Mouse (Mus musculus) macrophage (primary cell): Measurements from ENCODE around the gene Stx1b. TPM values are rescaled to one million over a fixed set of nuclear protein-coding genes. Genes with fewer than 3 reads are reported as not detected.

ENCODE experiments used
- H3K27ac ChIP-seq: fragments of 350-480 bp; formaldehyde crosslinking; 2 replicates; pipeline ENCODE4 v1.9.0; 2021
- H3K36me3 ChIP-seq: fragments of 350-480 bp; formaldehyde crosslinking; 2 replicates; pipeline ENCODE4 v1.9.0; 2021; ENCODE audit errors: inconsistent target
- H3K4me3 ChIP-seq: fragments of 350-480 bp; formaldehyde crosslinking; 2 replicates; pipeline ENCODE4 v1.9.0; 2021; ENCODE audit errors: inconsistent target
- H3K79me2 ChIP-seq: fragments of 350-480 bp; formaldehyde crosslinking; 2 replicates; pipeline ENCODE4 v1.9.0; 2021; ENCODE audit errors: inconsistent target
- WGBS: methylation state at CpG from one replicate; pipeline ENCODE4 v1.1.7; 2026; ENCODE audit warnings: inconsistent platforms; ENCODE audit not compliant: missing documents; 5-methylcytosine and 5-hydroxymethylcytosine counted together
- polyA plus RNA-seq: library from polyadenylated mRNA; stranded (reverse); fragments of 250-400 nt; gene quantifications from 3 replicates; pipeline ENCODE4 v1.2.4, GENCODE M21; 2018; ENCODE audit warnings: inconsistent platforms

The Stx1b gene
- polyA plus RNA-seq, 1 experiment from 2014 or later, result 0.09 TPM

DNA sequence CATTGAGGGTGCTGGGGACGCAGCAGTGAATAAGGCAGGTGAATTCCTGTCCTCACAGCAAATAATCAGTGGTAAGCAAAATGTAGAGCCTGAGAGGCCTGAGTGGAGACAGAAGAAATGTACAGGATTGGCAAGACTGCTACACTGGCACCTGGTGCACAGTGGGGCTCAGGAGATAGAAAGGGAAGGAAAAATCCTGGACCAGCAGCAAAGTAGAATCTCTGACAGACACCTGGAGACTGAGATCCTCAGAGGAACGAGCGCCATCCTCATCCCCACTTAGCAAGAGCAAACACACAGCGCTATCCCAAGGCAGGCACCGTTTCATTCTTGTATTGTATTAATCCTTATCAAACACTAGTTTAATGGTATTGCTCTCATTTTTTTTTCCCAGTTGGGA is 13.1 kb upstream of the Stx1b start:
- H3K4me3 ChIP-seq, result no peak overlapping the region
- no peaks in the 10 kb centered on the region for H3K36me3 ChIP-seq
- H3K27ac ChIP-seq, result no peak overlapping the region
- peaks cover 8% of the 10 kb centered on the region for H3K79me2 ChIP-seq
- WGBS, result 97% methylated on average over 5 of the region's 5 CpGs

DNA sequence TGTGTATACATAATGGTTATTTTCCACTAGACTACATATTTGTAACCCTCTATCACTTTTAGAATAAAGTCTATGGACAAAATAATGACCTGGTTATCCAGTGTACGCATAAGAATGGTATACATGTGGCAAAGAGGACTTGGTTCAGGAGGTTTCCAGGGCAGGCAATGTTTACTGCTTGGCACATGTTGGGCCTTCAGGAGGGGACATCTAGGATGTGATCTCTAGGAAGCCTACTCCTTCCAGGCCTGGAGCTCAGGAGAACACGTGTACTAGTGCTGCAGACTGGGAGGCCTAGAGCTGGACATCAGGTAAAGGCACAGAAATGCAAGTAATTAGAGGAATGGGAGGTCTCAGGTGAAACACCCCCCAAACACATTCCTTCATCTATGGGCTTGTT is 11.2 kb upstream of the Stx1b start:
- no peak overlapping the region for H3K4me3 ChIP-seq
- H3K79me2 ChIP-seq, result no peaks in the 10 kb centered on the region
- H3K36me3 ChIP-seq, result no peaks in the 10 kb centered on the region
- 93% methylated on average over 2 of the region's 2 CpGs for WGBS
- H3K27ac ChIP-seq, result no peak overlapping the region

DNA sequence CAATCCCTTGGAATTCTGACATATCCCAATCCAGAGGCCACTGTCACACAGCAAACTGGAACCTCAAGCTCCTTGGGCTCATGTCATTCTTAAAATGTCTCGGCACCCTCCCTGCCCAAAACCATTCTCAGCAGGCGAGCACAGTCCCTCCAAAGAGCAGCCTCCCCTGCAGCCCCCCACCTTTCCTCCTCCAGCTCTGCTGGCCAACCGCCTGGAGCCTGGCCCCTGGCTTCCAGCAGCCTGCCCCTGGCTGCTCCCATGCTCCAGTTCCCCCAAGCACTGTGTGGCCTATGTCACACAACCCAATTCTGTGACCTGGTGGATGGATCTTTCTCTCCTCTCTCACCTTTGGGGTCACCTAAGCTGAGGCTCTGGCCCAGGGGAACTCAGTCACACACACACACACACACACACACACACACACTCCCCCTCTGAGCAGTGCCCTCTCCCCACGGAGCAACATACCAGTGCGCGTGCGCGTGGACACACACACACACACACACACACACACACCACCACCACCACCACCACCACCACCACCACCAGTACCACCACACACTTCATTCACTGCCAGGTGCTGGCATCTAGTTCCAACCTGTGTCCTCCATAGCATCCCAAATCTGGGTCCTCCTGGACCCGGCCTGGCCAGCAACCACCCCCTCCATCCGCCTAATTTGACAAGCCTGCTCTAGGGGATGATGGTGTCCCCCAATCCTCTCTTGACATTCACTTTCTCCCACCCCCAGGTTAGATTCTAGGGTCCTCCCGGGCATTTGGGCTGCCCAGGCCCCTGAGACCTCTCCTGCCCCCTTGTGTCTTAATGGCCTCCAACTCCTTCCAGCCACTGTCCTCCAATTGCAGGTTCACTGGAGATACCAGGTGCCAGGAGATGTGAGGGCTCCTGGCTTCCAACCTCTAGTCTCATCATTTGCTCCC is 845 bp downstream of the Stx1b start:
- Histone ChIP-seq H3K36me3 (no peaks in the 10 kb centered on the region), H3K4me3 (no peak overlapping the region), H3K79me2 (no peaks in the 10 kb centered on the region), H3K27ac (no peak overlapping the region)
- 87% methylated on average over 10 of the region's 11 CpGs for WGBS

DNA sequence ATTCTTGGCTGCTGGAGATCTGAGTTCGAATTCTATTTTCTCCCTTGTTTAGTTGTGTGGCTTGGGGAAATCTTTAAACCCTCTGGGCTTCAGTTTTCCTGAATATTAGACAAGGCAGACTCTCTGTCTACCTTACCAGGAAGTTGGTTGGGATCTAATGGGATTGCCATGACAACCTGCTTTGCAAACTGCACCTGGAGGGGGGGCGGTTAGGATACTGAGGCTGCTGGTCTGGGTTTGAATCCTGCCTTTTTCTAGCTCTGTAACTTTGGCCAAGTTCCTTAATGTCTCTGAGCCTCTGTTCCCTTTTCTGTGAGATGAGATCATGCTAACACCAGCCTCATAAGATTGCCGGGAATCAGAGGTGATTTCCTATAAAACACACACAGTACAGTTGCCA is 1.9 kb downstream of the Stx1b start:
- 75% methylated on average over 3 of the region's 3 CpGs for WGBS
- Histone ChIP-seq H3K36me3 (no peaks in the 10 kb centered on the region), H3K27ac (no peak overlapping the region), H3K4me3 (no peak overlapping the region), H3K79me2 (no peaks in the 10 kb centered on the region)

DNA sequence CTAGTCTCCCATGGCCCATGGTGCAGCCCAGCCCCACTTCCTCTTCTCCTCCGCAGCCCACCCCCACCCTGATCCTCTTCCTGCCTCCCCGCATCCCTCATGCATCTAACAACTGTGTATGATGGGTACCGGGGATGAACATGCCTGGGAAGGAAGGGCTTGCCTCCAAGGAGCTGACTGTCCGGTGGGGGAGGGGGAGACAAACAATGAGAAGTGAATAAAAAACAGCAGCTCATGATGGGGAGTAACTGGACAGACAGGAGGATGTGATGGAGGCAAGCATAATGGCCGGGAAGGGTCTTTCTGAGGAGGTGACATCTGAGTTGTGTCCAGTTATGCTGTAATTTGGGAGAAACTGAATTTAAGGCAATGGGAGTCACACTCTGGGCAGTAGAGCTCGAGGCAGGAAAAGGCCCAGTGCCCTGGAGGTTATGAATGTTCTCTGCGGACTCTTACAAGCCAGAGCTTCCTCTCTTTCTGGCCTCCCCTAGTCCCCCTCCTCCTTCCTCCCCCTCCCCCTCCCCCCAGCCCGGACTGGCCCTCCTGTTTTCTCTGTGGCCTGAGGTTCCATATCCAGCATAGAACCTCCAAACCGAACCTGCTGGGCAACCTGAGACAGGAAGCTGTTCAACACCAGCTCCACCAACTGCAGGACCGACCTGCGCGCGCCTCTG is 3.4 kb downstream of the Stx1b start:
- H3K4me3 ChIP-seq, result no peak overlapping the region
- H3K27ac ChIP-seq, result no peak overlapping the region
- H3K79me2 ChIP-seq, result no peaks in the 10 kb centered on the region
- no peaks in the 10 kb centered on the region for H3K36me3 ChIP-seq
- 50% methylated on average over 12 of the region's 13 CpGs for whole genome bisulfite sequencing

DNA sequence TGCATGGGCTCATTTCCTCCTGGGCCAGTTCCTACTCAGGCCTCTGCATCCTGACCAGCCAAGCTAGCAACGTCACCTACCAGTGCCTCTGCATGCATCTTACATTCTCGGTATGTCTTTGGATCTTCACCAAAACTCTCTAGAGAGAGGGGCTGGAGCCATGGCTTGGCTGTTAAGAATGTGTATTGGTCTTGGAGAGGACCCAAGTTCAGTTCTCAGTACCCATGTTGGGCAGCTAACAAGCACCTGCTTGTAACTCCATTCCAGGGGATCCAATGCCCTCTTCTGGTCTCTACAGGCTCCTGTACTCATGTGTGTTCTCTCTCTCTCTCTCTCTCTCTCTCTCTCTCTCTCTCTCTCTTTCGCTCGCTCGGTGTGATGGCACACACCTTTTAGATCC is 6.6 kb downstream of the Stx1b start:
- Histone ChIP-seq H3K4me3 (no peak overlapping the region), H3K36me3 (no peaks in the 10 kb centered on the region), H3K79me2 (no peaks in the 10 kb centered on the region), H3K27ac (no peak overlapping the region)
- 98% methylated on average over 5 of the region's 5 CpGs for WGBS

DNA sequence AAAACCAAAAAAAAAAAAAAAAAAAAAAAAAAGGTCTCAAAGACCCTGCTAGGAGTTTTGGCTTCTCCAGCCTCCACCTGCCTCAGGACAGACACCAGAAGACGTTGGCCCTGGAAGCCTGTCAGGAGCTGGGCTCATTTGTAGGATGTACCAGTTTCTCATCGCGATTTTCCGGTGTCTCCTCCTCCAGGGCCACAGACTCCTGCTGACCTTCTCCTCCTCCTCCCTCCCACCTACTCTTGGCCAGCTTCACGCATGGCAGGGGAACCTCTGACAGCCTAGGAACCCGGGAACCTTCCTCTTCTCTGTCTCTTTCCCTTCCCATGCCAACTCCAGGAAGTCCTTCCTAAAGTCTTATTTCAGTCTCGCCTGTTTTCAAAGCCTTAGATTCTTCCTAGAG is 7.3 kb downstream of the Stx1b start:
- 84% methylated on average over 7 of the region's 7 CpGs for WGBS
- no peaks in the 10 kb centered on the region for H3K79me2 ChIP-seq
- no peak overlapping the region for H3K27ac ChIP-seq
- no peak overlapping the region for H3K4me3 ChIP-seq
- no peaks in the 10 kb centered on the region for H3K36me3 ChIP-seq

DNA sequence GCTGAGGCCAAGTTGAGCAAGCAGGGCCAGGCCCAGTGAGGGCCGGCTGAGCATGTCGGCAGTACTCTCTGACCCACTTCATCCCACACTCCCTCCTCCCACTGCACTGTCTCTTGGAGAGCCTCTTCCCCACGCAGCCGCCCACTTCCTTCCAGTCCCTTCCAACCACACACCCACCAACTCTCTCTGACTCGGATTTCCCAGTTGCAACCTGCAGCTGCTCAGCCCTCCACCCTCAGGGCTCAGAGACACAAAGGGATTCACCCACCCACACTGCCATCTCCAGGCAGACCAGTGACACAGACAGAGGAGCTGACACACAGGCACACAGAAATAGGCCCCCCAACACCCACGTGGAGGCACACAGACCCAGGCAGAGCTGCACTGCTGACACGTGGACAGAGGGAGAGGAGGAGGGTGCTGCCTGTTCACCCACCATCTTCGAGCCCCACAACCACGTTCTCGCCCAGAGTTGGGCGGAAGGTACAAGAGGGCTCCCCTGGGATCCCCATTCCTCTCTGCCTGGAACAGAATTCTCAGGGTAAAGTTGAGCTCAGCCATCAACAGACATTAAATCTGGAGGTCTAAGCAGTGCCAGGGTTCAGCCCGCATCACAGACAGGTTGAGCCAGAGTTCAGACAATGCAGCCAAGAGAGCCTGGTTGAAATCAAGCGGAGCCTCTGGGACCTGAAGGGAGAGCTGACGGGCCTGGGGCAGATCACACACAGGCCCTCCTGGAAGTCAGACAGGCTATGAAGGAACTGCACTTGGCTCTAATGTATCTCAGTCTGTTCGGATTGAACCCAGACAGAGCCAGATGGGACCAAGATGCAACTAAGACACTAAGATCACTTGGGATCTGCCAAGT is 8.2 kb downstream of the Stx1b start:
- H3K4me3 ChIP-seq, result no peak overlapping the region
- H3K79me2 ChIP-seq, result no peaks in the 10 kb centered on the region
- H3K27ac ChIP-seq, result no peak overlapping the region
- 45% methylated on average over 15 of the region's 15 CpGs for WGBS
- no peaks in the 10 kb centered on the region for H3K36me3 ChIP-seq

DNA sequence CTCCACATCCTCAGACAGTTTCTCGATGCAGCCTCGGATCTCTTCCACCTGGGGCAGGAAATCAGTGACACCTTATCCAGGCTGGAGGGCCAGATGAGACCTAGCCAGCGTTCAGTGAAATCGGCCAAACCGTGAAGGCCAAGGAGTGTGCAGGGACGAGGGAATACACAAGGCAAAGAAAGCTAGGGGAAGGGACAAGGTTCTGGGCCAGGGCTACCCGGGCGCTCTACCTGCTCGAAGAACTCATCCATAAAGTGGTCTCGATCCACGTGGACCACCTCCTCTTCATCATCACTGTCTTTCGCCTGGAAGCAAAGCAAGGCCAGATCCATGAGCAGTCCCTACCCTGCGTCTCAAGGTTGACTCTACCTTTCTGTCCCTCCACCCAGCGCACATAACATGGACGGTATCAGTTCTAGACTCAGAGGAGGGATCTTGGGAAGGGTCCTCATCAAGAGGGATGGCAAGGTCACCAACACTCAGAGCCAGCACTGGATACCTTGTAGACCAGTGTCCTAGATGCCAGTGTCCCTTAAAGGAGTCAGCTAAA is 9.2 kb downstream of the Stx1b start:
- Histone ChIP-seq H3K79me2 (no peaks in the 10 kb centered on the region), H3K36me3 (no peaks in the 10 kb centered on the region), H3K27ac (no peak overlapping the region), H3K4me3 (no peak overlapping the region)
- WGBS, result 92% methylated on average over 14 of the region's 15 CpGs

DNA sequence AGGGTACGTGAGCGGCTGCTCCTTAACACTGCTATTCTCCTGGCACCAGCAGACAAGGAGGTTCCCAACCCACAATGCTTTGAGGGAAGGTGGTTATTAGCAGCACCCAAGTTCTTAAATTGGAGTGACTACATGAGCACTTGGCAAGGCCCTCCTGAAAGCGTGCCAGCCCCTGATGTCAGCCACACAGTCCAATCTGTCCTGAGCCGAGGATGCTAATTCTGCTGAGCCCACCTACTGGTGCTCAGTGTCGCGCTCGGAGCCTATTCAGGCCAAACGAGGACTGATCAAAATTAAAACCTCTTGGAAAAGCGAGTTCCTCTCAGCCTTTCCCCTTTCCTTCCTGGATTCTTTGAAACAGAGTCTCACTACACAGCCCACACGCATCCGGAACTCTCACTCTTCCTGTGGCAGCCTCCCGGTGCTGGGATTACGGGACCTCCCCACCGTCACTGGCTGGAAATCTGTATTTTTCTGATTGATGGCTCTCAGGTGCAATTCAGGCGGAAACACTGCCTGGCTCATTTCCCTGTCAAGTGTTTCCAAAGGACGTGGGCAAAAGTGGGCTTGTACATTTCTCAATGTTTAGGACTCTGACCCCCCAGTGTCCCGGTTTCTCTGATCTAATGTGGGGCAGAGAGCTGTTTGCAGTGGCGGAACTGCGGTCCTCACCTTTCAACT is 10.0 kb downstream of the Stx1b start:
- H3K79me2 ChIP-seq, result no peaks in the 10 kb centered on the region
- H3K27ac ChIP-seq, result no peak overlapping the region
- H3K4me3 ChIP-seq, result no peak overlapping the region
- WGBS, result 95% methylated on average over 19 of the region's 19 CpGs
- H3K36me3 ChIP-seq, result no peaks in the 10 kb centered on the region

DNA sequence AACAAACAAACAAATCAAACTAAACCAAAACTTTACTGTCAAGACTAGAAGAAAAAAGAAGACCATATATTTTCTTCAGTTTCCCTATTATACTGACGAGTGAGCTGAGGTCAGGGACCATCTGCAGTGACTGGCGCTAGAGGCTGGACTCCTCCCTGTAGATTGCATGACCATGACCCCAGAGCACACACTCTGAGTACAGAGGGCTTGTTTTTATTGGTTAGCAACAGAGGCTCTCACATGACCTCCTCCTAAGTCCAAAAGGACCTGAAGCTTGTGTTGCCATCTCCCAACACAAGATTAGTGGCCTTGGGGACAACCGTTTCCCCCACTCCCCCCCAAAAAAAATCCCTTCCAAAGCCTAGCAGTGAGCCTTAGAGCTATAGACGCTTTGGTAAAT is 10.5 kb downstream of the Stx1b start:
- no peaks in the 10 kb centered on the region for H3K79me2 ChIP-seq
- H3K36me3 ChIP-seq, result no peaks in the 10 kb centered on the region
- no peak overlapping the region for H3K27ac ChIP-seq
- 88% methylated on average over 4 of the region's 4 CpGs for WGBS
- H3K4me3 ChIP-seq, result no peak overlapping the region

DNA sequence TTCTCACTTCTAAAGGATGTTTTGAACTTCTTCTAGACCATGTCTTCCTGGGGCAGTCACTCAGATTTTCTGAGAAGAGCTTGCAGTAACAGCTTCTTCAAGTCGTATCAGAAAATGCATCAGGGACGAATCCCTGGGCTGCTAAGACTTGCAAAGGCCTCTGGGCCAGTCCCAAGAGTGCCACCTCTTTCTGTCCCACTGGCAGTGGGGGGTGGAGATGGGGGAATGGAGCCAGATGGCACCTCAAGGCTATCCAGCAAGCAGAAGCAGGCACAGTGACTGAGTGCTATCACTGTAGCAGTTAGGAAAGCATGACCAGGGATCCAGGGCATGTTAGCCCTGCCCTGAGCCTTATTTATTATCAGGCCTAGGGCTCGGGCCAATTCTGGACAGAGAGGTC is 12.1 kb downstream of the Stx1b start:
- H3K4me3 ChIP-seq, result no peak overlapping the region
- 96% methylated on average over 3 of the region's 3 CpGs for WGBS
- H3K79me2 ChIP-seq, result no peaks in the 10 kb centered on the region
- H3K27ac ChIP-seq, result no peak overlapping the region
- no peaks in the 10 kb centered on the region for H3K36me3 ChIP-seq

DNA sequence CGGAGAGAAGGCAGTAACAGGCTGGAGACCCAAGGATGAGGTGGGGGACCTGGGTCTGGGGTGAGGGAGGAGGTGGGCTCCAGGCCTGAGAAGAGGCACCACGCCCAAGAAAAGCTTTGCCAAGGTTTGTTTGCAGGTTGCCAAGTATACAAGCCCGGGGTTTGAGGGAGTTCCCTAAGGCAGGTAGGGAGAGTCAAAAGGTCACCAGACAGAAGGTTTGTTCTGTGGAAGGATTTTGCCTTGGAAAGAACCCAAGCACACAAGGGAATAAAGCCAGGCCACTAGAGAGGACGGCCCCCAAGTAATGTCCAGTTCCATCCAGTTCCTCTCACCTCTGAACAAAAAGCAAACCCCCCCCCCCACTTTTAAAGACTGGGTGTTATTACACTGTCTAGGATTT is 13.1 kb downstream of the Stx1b start:
- Histone ChIP-seq H3K27ac (no peak overlapping the region), H3K36me3 (no peaks in the 10 kb centered on the region), H3K4me3 (no peak overlapping the region), H3K79me2 (no peaks in the 10 kb centered on the region)
- 84% methylated on average over 4 of the region's 4 CpGs for WGBS

DNA sequence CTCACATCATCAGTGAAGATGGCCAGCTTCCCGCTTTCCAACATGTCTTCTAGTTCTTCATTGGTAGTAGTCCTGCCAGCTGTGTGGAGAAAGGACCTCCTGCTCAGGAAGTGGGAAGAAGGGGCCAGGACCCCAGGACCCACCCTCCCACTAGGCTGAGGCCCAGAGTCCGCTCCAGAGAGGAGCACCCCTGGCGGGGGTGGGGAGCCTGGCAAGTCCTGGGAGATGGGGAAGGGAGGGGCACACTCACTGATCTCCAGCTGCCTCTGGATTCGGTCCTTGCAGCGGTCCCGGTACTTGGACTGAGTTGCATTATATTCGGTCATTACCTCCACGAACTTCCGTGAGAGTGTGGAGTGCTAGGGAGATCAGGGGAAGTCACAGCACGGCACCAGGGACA is 13.7 kb downstream of the Stx1b start:
- no peak overlapping the region for H3K4me3 ChIP-seq
- H3K27ac ChIP-seq, result no peak overlapping the region
- 89% methylated on average over 9 of the region's 10 CpGs for WGBS
- no peaks in the 10 kb centered on the region for H3K79me2 ChIP-seq
- H3K36me3 ChIP-seq, result no peaks in the 10 kb centered on the region
